Mouse (Mus musculus) lung, adult 2 months (tissue): ENCODE results near the gene Otog.

Experiments used
- CTCF ChIP-seq: fragments of 200-500 bp; IDR thresholded peaks from 2 replicates; pipeline ENCODE4 v1.5.1; 2011; ENCODE audit warnings: mild to moderate bottlenecking, low read length, control low read depth; ENCODE audit not compliant: insufficient read depth
- POLR2A ChIP-seq: fragments of 200-500 bp; IDR thresholded peaks from 2 replicates; pipeline ENCODE4 v1.6.1; 2011; ENCODE audit warnings: low read depth, mild to moderate bottlenecking, control low read depth, low read length, borderline replicate concordance; ENCODE audit errors: extremely low read depth

GRCm38 (mm10) chr7:46339818-46340217, 99.0 kb downstream of the Otog start:
- TF ChIP-seq POLR2A (no peak), CTCF (no peak)
